Mouse (Mus musculus) ES-E14 (cell line): ENCODE measurements around the gene Bag6. TPM values are rescaled to one million over a fixed set of nuclear protein-coding genes. Genes with fewer than 3 reads are reported as not detected.
A peak's percentile ranks its signal among the peaks of the same experiment; 100 is the strongest.

Source experiments
- DNase-seq: peaks from one replicate; pipeline ENCODE4 v3.0.0-alpha.2; 2013; ENCODE audit warnings: low read depth, low spot score
- H3K27ac ChIP-seq: 2 replicates; pipeline ENCODE4 v1.5.1; 2012; ENCODE audit warnings: low read depth, mild to moderate bottlenecking, low read length, moderate library complexity, mixed read lengths; ENCODE audit not compliant: poor library complexity, insufficient read depth, severe bottlenecking
- H3K36me3 ChIP-seq: 2 replicates; pipeline ENCODE4 v1.6.1; 2012; ENCODE audit warnings: mild to moderate bottlenecking, low read length, moderate library complexity, mixed read lengths; ENCODE audit not compliant: control insufficient read depth, poor library complexity, insufficient read depth, severe bottlenecking
- H3K4me1 ChIP-seq, 2 experiments: fragments of 150-350 bp in 1 of 2; sonication (generic) in 1 of 2; 2 replicates each; pipeline ENCODE4 v1.6.1; 2012; ENCODE audit warnings: low read length in 2 of 2, mild to moderate bottlenecking in 1 of 2, mixed read lengths in 1 of 2; ENCODE audit not compliant: control insufficient read depth in 2 of 2, insufficient read depth in 2 of 2, poor library complexity in 1 of 2
- H3K4me3 ChIP-seq, 2 experiments: fragments of 150-350 bp in 1 of 2; sonication (generic) in 1 of 2; 2 replicates each; pipeline ENCODE4 v1.5.1; 2012; ENCODE audit warnings: low read length in 2 of 2, low read depth in 1 of 2, mild to moderate bottlenecking in 1 of 2, mixed read lengths in 1 of 2; ENCODE audit not compliant: insufficient read depth in 1 of 2, poor library complexity in 1 of 2, severe bottlenecking in 1 of 2
- H3K9ac ChIP-seq: 2 replicates; pipeline ENCODE4 v1.6.1; 2012; ENCODE audit warnings: low read depth, mild to moderate bottlenecking, low read length, mixed read lengths; ENCODE audit not compliant: poor library complexity, insufficient read depth, severe bottlenecking
- H3K9me3 ChIP-seq: fragments of 150-350 bp; sonication (generic); 2 replicates; pipeline ENCODE4 v1.6.1; 2012; ENCODE audit warnings: low read depth, mild to moderate bottlenecking, low read length; ENCODE audit not compliant: control insufficient read depth, insufficient read depth
- CHD2 ChIP-seq: IDR thresholded peaks from 2 replicates; pipeline ENCODE4 v1.6.1; 2014; ENCODE audit warnings: mild to moderate bottlenecking, low read depth, low read length, inconsistent platforms
- HCFC1 ChIP-seq: IDR thresholded peaks from 2 replicates; pipeline ENCODE4 v1.6.1; 2012; ENCODE audit warnings: low read length, inconsistent platforms, borderline replicate concordance; ENCODE audit not compliant: insufficient read depth
- MAFK ChIP-seq: IDR thresholded peaks from 2 replicates; pipeline ENCODE4 v1.6.1; 2014; ENCODE audit warnings: mild to moderate bottlenecking, low read depth, low read length, inconsistent platforms; ENCODE audit not compliant: insufficient read depth
- ZC3H11A ChIP-seq: IDR thresholded peaks from 2 replicates; pipeline ENCODE4 v1.6.1; 2012; ENCODE audit warnings: low read depth, mild to moderate bottlenecking, inconsistent platforms, low read length, borderline replicate concordance
- ZNF384 ChIP-seq: IDR thresholded peaks from 2 replicates; pipeline ENCODE4 v1.6.1; 2012; ENCODE audit warnings: low read depth, low read length, inconsistent platforms
- in situ Hi-C, 2 experiments: fragments of 600-800 bp; cut with MboI; formaldehyde crosslinking; loops; one replicate each; pipeline ENCODE4 v1.15.1; 2025; ENCODE audit warnings: low sequenced_read_pairs in 2 of 2, inconsistent platforms in 1 of 2; ENCODE audit not compliant: unreplicated experiment in 2 of 2
- total RNA-seq: library from RNA; depleted of rRNA; stranded (reverse); fragments of 300-350 nt; gene quantifications from 2 replicates; pipeline ENCODE4 v1.2.3, GENCODE M21; 2012; rRNA removed

Bag6 gene
- total RNA-seq, 1 experiment, result 208 TPM

DNA sequence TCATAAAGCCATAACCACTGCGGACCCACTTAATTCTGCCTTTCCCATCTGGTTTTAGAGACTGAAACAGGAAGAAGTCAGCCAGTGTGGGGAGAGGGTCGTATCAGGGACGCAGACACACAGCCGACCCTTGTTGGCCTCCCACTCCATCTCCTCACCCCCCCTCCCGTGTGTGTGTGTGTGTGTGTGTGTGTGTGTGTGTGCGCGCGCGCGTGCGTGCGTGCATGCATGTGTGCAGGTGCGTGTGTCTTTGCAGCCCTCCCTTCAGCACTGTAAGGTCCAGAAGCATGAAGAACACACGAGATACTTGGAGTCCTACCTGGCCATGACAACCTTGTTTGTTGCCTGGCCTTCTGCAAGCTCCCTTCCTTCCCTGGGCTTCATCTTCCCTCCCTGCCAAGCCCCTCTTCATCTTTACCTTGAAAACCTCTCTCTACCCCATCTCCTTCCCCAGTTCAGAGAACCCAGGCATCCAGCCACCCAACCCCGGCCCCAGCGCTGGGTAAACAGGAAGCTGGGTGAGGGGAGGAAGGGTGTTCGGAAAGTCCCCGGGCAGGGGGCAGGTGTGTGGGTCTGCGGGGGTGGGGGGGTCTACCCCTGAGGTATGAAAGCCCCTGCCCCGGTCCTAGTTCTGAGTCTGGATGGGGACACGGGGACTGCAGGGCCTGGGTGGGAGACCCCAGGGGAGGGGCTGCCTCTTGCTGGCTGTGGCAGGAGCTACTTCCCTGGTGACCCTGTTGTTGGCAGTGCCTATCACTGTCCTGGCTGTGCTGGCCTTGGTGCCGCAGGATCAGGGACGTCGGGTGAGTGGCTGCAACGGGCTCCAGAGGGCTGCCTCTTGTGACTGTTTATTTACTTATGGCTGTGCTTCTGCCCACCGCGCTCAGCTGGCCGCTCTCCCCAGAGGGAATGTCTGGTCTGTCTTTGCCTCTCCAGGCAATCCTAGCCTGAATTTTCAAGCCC lies 59.2 kb downstream of the Bag6 start, which contains the start of gene Ltb:
Gene Ltb, plus strand, starts transcription at position 559 of the 963 bp plus-strand sequence.
- in situ Hi-C loops, result no loop called here
- H3K27ac ChIP-seq, result no peak within 1 kb of the TSS

DNA sequence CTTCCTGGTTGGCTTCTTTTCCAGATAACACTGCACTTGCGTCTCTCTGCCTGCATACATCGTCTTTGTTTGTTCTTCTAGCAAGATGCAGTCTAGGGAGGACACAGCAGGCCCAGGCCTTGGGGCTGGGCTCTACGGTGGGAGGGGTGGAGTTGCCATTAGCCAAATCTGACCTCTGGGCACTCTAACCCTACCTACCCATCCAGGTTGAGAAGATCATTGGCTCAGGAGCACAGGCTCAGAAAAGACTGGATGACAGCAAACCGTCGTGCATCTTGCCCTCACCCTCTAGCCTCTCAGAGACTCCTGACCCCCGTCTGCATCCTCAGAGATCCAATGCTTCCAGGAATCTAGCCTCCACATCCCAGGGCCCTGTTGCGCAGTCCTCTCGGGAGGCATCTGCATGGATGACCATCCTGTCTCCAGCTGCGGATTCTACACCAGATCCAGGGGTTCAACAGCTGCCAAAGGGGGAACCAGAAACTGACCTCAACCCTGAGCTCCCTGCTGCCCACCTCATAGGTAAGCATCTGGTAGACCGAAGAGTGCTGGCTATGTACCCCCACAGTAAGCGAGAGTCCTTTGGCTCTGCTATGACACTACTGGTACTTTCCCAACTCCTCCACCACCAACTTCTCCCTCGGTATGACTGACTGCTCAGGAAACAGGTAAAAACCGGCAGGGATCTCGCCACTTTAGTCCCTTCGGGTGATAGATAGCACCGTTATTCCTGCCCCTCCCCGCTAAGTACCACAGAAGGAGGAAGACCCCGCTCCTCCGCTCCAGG lies 60.1 kb downstream of the Bag6 start:
- in situ Hi-C loops, result no loop called here
- H3K9me3 ChIP-seq, result no peaks in the 10 kb centered on the region
- peaks cover 0 to 2% of the 10 kb centered on the region in 2 experiments; a peak in 3 of 4 replicates for H3K4me1 ChIP-seq
- H3K36me3 ChIP-seq, result no peaks in the 10 kb centered on the region
- no peak overlapping the region for H3K27ac ChIP-seq
- no peak for TF ChIP-seq HCFC1
- no peak for TF ChIP-seq ZNF384
- no peak for TF ChIP-seq MAFK
- no peak for TF ChIP-seq ZC3H11A
- no peak for TF ChIP-seq CHD2
- peak overlapping the region; percentile 13; the same call in 1 of the 2 replicates for H3K9ac ChIP-seq
- no peak for DNase-seq
- H3K4me3 ChIP-seq, result peak overlapping the region; percentile 49 to 56

More for the DNA sequence above, 59.2 kb downstream of the Bag6 start, which contains the start of gene Ltb:
- no peak for DNase-seq
- H3K36me3 ChIP-seq, result no peaks in the 10 kb centered on the region
- TF ChIP-seq MAFK (no peak), CHD2 (no peak), ZC3H11A (no peak), ZNF384 (no peak), HCFC1 (no peak)
- H3K9me3 ChIP-seq, result no peaks in the 10 kb centered on the region
- H3K4me1 ChIP-seq, result peaks cover 0 to 8% of the 10 kb centered on the region in 2 experiments
- no peak within 1 kb of the TSS for H3K9ac ChIP-seq
- H3K4me3 ChIP-seq, result peak within 1 kb of the TSS in 1 of 2 experiments; percentile 56; a peak in 2 of 4 replicates

DNA sequence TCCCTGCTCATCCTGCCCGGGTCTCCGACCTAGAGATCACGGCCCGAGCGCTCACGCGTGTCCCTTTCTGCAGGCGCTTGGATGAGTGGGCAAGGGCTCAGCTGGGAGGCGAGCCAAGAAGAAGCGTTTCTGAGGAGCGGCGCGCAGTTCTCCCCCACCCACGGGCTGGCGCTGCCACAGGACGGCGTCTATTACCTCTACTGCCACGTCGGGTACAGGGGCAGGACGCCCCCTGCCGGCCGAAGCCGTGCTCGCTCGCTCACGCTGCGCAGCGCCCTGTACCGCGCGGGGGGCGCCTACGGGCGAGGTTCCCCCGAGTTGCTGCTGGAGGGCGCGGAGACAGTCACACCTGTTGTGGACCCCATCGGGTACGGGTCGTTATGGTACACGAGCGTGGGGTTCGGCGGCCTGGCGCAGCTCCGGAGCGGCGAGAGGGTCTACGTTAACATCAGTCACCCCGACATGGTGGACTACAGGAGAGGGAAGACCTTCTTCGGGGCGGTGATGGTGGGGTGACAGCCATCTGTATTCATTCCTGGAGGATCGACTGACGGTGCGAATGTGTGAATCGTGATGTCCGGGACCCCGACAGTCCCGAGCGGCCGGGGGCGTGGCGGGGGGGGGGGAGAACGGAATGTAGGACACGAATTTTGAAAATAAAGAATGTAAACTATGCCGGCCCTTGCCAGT lies 60.8 kb downstream of the Bag6 start:
- H3K9ac ChIP-seq, result peak overlapping the region; percentile 13; the same call in 1 of the 2 replicates
- TF ChIP-seq HCFC1 (no peak), ZNF384 (no peak), CHD2 (no peak), MAFK (no peak), ZC3H11A (no peak)
- DNase-seq, result peak; percentile 47
- H3K4me3 ChIP-seq, result peak overlapping the region; percentile 49 to 56
- H3K27ac ChIP-seq, result no peak overlapping the region
- H3K9me3 ChIP-seq, result no peaks in the 10 kb centered on the region
- in situ Hi-C loops, result no loop called here
- H3K4me1 ChIP-seq, result peaks cover 0 to 2% of the 10 kb centered on the region in 2 experiments; a peak in 2 of 4 replicates
- H3K36me3 ChIP-seq, result no peaks in the 10 kb centered on the region

DNA sequence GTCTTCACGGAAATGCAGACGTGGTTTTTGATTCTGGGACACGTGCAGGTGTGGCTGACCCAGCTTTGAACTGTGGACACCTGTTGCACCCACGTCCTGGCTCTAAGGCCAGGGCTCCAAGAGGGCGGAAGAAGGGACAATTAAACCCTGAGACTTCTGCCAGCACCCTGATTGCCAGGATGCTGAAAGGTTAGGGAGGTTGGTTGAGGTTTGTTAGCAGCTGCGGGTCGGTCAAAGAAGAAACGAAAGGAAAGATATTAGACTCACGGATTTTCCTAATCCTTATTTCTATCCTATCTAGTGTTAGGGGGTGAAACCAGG lies 61.3 kb downstream of the Bag6 start:
- Histone ChIP-seq H3K4me3 (no peak overlapping the region), H3K9ac (no peak overlapping the region), H3K36me3 (no peaks in the 10 kb centered on the region), H3K27ac (no peak overlapping the region), H3K9me3 (no peaks in the 10 kb centered on the region), H3K4me1 (peaks cover 0 to 2% of the 10 kb centered on the region in 2 experiments; a peak in 2 of 4 replicates)
- TF ChIP-seq CHD2, result no peak
- no peak for TF ChIP-seq ZC3H11A
- no peak for TF ChIP-seq ZNF384
- TF ChIP-seq MAFK, result no peak
- no peak for TF ChIP-seq HCFC1
- DNase-seq, result no peak
- in situ Hi-C loops, result no loop called here

Other genes with a start within 250 kb of the Bag6 start
- 5.0 TPM in 2 replicates for gene C2, start 236.9 kb upstream of the Bag6 start, total RNA-seq
- 124 and 147 TPM in 2 replicates for gene Ehmt2, start 236.7 kb upstream of the Bag6 start, total RNA-seq
- 5.5 and 8.7 TPM in 2 replicates for gene Slc44a4, start 220.7 kb upstream of the Bag6 start, total RNA-seq
- gene Neu1, start 203.9 kb upstream of the Bag6 start, total RNA-seq, result 24.0 and 40.6 TPM in 2 replicates
- 11.0 and 14.6 TPM in 2 replicates for gene Hspa1b, start 175.9 kb upstream of the Bag6 start, total RNA-seq
- 1.9 TPM in 1 of 2 replicates, not detected in the other for gene Gm20481, start 165.3 kb upstream of the Bag6 start, total RNA-seq
- 5.8 and 5.9 TPM in 2 replicates for gene Hspa1a, start 163.0 kb upstream of the Bag6 start, total RNA-seq
- 0.45 and 0.48 TPM in 2 replicates for gene Hspa1l, start 162.5 kb upstream of the Bag6 start, total RNA-seq
- gene Lsm2, start 153.3 kb upstream of the Bag6 start, total RNA-seq, result 52.1 and 64.4 TPM in 2 replicates
- gene Vars, start 134.2 kb upstream of the Bag6 start, total RNA-seq, result 303 and 453 TPM in 2 replicates
- gene Vwa7, start 118.6 kb upstream of the Bag6 start, total RNA-seq, result 0.21 and 0.31 TPM in 2 replicates
- gene Sapcd1, start 107.2 kb upstream of the Bag6 start, total RNA-seq, result 3.1 and 4.7 TPM in 2 replicates
- 2.7 and 3.2 TPM in 2 replicates for gene Msh5, start 88.4 kb upstream of the Bag6 start, total RNA-seq
- 113 and 133 TPM in 2 replicates for gene Clic1, start 85.2 kb upstream of the Bag6 start, total RNA-seq
- gene Ddah2, start 76.1 kb upstream of the Bag6 start, total RNA-seq, result 45.0 and 57.5 TPM in 2 replicates
- gene Ly6g6c, start 69.8 kb upstream of the Bag6 start, total RNA-seq, result not detected in 2 replicates
- 0.26 TPM in 1 of 2 replicates, not detected in the other for gene Mpig6b, start 69.0 kb upstream of the Bag6 start, total RNA-seq
- 13.4 and 36.1 TPM in 2 replicates for gene Ly6g6e, start 58.3 kb upstream of the Bag6 start, total RNA-seq
- 1.6 and 4.9 TPM in 2 replicates for gene Ly6g6d, start 57.1 kb upstream of the Bag6 start, total RNA-seq
- gene Ly6g6f, start 49.6 kb upstream of the Bag6 start, total RNA-seq, result not detected in 2 replicates
- gene Abhd16a, start 45.9 kb upstream of the Bag6 start, total RNA-seq, result 30.7 and 40.4 TPM in 2 replicates
- gene Ly6g5c, start 26.9 kb upstream of the Bag6 start, total RNA-seq, result 0.49 TPM in 1 of 2 replicates, not detected in the other
- 1.4 and 1.5 TPM in 2 replicates for gene Ly6g5b, start 19.8 kb upstream of the Bag6 start, total RNA-seq
- 21.9 and 31.1 TPM in 2 replicates for gene Gpank1, start 13.7 kb upstream of the Bag6 start, total RNA-seq
- gene Csnk2b, start 13.1 kb upstream of the Bag6 start, total RNA-seq, result 78.0 and 98.6 TPM in 2 replicates
- gene D17H6S53E, start 8.8 kb upstream of the Bag6 start, total RNA-seq, result 11.2 and 11.7 TPM in 2 replicates
- 7.5 and 10.0 TPM in 2 replicates for gene Apom, start 3.1 kb upstream of the Bag6 start, total RNA-seq
- gene Prrc2a, start 29.7 kb downstream of the Bag6 start, total RNA-seq, result 147 and 161 TPM in 2 replicates
- gene Aif1, start 40.9 kb downstream of the Bag6 start, total RNA-seq, result not detected in 2 replicates
- 2.6 and 2.7 TPM in 2 replicates for gene Lst1, start 53.3 kb downstream of the Bag6 start, total RNA-seq
- gene Ltb, start 59.3 kb downstream of the Bag6 start, total RNA-seq, result 10.1 and 19.6 TPM in 2 replicates
- gene Tnf, start 66.8 kb downstream of the Bag6 start, total RNA-seq, result 0.22 TPM in 1 of 2 replicates, not detected in the other
- 0.13 TPM in 1 of 2 replicates, not detected in the other for gene Lta, start 70.2 kb downstream of the Bag6 start, total RNA-seq
- gene Gm16181, start 85.7 kb downstream of the Bag6 start, total RNA-seq, result not detected in 2 replicates
- gene Atp6v1g2, start 98.5 kb downstream of the Bag6 start, total RNA-seq, result 0.21 and 0.71 TPM in 2 replicates
- 6.1 and 6.6 TPM in 2 replicates for gene Nfkbil1, start 100.6 kb downstream of the Bag6 start, total RNA-seq
- gene Ddx39b, start 106.6 kb downstream of the Bag6 start, total RNA-seq, result 316 and 414 TPM in 2 replicates
- gene H2-D1, start 127.6 kb downstream of the Bag6 start, total RNA-seq, result 30.1 and 44.9 TPM in 2 replicates
- gene H2-Q1, start 185.2 kb downstream of the Bag6 start, total RNA-seq, result 0.11 TPM in 1 of 2 replicates, not detected in the other
- 0.67 and 1.4 TPM in 2 replicates for gene H2-Q2, start 207.1 kb downstream of the Bag6 start, total RNA-seq
- 9.1 and 19.9 TPM in 2 replicates for gene H2-Q4, start 244.4 kb downstream of the Bag6 start, total RNA-seq